Mouse (Mus musculus) CD4-positive, CD25-positive, alpha-beta regulatory T cell, adult 4 months (primary cell): Measurements from ENCODE around the gene Mttp. TPM values are rescaled to one million over a fixed set of nuclear protein-coding genes. Genes with fewer than 3 reads are reported as not detected.

ENCODE experiments used
- ATAC-seq: one replicate; pipeline ENCODE4 v1.8.0; 2017
- polyA plus RNA-seq, 2 experiments: library from polyadenylated mRNA; unstranded; fragments of 100-300 nt; shearing (Covaris generic); gene quantifications; one replicate each; pipeline ENCODE4 v1.2.1; 2017

Gene Mttp
- polyA plus RNA-seq, 2 experiments from 2014 or later = 5.5 to 7.1 TPM

DNA sequence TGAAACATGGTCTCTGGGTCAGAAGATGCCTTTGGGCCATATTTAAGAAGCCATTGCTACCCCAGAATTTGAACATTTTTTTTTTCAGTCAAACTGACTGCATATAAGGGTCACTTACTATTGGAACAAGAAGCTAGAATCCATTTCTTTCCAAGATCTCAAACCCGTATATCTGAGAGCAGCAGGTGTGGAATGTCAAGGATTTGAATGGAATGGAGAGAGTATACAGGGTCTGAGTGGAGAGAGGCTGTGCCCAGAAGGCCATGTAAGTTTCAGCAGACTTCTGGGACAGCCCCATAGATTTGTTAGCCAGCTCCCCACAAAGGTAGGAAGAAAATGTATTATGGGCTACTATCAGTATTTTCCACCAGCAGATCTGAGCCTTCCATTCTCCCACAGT, 66.1 kb downstream of the Mttp start:
- ATAC-seq = no peak

DNA sequence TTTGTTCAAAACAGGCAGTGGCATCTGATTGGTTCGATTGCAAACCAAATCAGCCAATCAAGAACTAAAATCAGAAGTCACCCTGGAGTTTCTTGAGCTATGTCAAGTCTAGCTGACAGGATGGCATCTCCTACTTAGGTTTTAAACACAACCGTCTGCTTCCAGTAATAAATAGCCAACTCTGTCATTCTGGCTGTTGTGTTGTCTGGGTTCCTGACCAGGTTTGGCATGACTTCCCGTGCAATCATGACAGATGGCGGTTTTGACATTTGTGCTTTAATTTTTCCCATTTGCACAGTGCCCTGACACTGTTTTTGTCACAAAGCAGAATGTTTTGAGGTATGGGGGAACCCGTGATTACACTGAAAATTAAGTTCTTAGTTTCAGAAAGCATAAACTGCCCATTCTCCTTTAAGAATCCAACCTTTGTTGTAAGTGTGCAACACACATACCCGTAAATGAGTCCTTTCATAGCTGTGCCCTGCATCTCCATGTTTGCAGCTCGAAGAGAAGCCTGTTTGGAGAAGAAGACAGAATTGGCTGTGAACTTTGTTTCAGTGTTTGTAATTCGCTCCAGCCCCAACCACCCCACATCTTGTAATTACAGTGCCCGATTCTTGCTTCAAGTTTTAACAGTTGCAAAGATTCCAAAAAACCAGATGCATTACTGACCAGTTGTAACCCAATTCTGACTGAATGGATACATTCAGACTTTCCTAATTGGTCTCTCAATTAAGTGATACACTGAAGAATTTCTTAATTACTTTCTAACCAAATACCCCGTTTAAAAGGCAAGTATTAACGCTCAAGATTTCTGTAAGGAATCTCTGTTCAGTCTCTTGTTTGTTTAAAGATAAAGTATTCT, 67.1 kb downstream of the Mttp start:
- no peak for ATAC-seq

DNA sequence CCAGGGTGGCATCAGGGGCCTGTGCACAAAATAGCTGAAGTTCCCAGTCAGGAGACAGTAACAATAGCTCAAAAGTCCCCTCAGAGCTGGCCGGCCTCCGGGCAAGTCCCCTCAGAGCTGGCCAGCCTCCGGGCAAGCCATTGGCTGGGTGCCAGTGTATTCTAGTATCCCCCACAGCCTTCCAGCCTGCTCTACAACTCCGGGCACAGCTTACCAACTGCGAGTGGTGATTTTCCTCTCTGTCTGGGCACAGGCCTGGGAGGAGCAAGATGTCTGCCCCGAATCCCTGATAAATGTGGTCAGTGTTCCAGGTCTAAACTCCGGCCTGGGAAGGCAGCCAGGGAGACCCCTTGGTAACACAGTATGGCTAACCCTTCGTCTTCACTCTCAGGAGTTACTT, 69.6 kb downstream of the Mttp start:
- no peak for ATAC-seq

DNA sequence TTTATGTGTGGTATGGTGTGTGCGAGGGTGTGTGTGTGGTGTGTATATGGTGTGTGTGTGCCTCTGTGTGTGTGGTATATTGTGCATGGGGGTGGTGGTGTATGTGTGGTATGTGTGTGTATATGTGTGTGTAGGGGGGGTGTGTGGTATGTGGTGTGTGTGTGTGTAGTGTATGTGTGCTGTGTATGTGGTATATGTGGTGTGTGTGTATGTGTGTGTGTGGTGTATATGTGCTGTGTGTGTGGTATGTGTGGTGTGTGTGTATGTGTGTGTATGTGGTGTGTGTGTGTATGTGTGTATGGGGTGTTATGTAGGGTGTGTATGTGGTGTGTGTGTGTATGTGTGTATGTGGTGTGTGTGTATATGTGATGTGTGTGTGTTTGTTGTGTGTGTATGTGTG, 70.6 kb downstream of the Mttp start:
- no peak for ATAC-seq

DNA sequence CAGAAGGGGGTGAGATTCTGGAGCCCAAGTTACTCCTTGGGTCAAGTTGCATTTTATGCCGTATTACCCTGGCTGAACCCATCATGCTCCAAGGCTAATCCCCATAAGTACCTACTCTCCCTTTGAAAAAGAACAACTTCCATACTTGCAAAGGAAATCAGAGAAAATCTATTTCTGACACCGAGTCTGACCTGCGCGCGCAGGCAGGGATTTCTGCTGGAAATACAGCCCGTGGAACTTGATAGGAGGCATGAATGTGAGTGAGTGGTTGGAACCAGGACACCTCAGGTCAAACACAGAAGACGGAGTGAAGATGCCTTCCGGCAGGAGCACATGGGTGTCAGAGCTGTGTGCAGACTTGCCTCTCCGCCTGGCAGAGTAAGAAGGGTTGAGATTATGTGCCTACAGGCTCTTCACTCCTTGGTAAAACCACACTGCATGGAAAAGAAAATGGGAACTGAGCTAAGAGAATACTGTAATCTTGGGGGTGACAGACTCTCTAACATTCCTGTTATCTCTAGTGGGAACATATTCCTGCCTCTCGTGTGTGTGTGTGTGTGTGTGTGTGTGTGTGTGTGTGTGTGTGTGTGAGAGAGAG, 73.2 kb downstream of the Mttp start:
- no peak for ATAC-seq

DNA sequence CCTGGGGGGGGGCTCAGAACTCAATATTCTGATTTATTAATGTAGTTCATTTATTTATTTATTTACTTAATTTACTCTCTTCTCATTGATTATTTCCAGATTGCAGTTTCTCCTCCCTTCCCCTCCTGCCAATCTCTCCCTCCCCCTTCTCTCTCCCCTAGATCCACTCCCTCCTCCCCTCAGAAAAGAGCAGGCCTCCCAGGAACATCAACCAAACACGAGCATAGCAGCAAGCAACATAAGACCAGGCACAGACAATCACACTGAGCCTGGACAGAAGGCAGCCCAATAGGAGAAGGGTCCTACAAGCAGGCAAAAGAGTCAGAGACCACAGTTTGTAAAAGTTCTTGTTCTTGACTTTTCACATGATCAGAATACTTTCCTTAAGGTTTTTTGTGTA, 73.8 kb downstream of the Mttp start:
- ATAC-seq = no peak

DNA sequence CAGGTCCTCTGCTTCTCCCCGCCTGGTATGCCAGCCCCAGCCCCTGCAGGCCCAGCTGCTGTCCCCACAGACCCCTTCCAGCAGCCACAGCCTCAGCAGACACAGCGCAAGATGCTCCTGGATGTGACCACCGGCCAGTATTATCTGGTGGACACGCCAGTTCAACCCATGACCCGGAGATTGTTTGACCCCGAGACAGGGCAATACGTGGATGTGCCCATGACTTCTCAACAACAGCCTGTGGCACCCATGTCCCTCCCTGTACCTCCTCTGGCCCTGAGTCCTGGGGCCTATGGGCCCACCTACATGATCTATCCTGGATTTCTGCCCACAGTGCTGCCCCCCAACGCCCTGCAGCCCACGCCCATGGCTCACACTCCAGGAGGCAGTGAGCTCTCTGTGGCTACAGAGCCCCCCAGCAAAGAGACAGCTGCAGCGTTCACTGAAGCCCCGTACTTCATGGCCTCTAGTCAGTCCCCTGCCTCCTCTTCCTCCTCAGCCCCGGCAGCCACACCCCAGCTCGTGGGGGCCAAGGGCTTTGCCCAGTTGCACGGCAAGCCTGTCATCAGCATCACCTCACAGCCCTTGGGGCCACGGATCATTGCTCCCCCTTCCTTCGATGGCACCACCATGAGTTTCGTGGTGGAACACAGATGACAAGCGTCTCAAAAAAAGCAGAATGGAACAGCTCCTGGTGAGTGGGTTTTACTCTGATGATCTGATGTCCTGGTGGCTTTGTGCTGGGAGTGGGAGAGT, 74.8 kb downstream of the Mttp start:
- no peak for ATAC-seq

DNA sequence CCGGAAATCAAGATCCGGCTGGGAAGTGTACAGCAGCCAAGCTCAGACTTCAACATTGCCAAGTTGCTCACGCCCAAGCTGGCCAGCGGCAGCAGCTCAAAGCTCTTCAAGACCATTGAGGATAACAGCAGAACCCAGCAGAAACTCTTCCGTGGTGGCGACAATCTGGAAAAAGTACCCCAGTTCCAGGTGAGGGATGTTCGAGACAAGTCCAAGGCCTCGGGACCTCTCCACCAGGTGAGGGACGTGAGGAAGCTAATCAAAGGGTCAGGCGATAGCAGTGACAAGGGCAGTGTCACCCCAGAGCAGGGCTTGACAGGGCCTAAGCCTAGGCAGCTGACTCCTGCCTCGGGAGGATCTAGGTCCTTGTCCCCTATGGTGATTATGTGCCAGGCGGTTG, 76.7 kb downstream of the Mttp start:
- ATAC-seq = no peak

DNA sequence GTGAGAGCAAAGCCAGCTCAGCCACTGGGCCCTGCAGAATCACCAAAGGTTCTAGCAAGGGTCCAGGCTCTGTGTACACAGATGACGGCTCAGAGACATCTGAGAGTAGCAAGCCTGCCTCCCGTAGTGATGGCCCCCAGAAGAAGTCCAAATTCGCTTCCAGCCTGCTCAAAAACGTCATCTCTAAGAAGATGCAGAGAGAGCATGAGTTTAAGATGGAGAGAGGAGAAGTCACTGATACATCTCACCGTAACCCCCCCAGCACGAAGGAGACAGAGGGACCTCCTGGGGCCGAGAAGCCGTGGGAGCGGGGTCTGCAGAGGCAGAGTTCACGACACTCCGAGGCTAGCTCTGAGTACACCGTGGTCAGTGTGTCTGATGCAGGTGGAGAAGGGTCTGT, 77.5 kb downstream of the Mttp start, which contains the start of gene Gm5105:
TSS of gene Gm5105 (minus strand) at position 101 of the 400 bp plus-strand sequence.
- ATAC-seq = no peak

DNA sequence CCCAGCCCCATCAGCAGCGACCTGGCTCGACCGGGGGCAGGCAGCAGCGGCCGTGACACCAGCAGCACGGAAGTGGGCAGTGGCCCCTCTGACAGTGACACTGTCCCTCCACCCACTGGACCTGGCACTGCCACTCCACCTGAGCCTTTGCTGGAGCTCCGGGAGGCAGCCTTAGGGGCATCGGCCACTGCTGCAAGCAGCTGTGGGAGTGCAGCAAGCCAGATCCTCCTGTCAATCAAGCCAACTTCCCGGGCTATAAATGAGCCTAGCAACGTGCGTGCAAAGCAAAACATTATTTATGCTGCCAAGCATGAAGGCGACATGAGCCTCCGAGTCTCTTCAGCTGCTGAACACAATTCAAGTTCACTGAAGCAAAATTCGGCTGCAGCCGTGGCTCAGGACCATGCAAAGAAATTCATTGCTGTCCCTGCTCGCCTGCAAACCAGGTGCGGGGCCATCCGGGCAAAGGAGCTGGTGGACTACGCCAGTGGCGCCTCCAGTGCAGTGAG, 78.4 kb downstream of the Mttp start:
- ATAC-seq = no peak

DNA sequence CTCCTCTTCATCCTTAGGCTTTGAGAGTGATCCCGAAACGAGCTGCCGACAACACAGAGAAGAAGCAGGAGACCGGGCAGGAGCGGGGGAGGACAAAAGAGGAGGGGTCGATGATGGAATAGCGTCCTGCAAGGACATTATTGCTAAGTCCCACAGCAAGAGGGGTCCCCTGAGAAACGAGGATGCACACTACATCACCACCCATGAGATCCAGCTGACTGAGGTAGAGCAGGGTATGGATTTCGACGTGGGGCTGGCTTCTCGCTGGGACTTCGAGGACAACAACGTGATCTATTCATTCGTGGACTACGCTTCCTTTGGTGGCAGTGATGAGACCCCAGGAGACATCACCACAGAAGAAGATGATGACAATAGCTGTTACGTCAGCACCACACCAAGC, 78.8 kb downstream of the Mttp start:
- no peak for ATAC-seq

DNA sequence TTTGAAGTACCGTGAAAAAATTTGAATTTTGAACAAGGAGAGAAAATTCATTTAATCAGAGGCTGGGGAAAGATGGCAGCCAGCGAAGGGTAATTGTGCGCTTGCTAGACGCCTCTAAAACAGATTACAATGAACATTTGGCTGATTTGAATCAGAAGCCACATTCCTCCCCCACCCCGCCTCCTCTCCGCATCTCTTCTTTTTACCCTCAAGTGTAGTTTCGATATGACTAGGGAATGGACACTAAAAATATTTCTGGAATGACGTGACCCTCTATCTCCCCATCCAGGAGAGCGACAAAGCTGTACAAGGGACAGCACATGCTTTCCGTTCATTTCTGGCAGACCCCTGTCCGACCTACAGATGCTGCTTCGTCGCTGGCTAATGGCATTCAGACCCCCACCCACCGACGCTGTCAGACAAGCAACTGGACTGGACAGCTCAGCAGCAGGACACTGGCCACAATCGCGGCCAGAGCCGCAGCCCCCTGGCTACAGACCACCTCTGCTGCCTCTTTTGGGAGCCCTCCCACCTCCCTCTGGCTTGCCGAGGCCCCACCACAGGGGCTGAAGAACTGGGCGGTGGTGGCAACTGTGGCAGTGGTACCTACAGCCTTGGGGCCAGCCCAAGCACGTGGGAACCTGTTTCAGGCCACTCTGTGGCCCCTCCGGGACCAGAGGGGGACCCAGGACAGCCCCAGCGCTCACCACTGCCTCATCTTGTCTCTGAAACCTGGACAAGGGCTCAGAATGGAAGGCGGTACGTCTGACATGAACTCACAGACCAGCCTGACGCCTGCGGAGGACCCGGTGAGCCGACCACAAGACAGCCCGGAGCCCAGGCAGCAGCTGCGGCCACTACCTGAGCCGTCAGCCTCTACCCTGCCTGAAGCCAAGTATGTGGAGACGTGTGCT, 79.8 kb downstream of the Mttp start, which contains the start of gene 1110002E22Rik:
TSS of gene 1110002E22Rik (plus strand) at position 321 of the 914 bp plus-strand sequence.
- no peak for ATAC-seq

DNA sequence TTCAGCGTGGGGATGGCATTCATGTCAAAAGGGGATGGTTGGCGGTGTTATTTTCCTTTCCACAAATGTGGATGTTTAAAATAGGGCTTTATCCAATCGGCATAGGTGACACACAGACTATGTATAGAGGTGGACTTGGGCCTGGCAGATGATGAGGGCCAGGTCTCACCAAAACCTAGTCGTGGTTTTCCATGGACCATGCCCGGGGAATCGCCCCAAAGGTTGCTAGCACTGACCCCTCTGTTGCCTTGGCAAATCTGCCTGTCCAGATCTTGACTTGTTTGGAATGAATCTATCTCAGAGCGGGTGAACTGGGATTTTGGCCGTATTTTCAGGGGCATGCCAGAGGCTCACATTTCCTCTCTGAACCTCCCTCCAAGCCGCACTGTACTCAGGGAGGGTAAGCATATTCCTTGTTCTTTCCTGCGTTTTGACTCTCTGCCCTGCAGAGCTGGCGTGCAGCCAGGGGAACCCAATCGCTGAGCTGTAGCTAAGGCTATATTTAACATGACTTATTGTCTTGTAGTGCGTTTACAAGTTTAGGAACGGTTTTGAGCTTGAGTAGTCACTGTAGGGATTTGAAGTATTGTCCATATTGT, 80.9 kb downstream of the Mttp start:
- no peak for ATAC-seq

DNA sequence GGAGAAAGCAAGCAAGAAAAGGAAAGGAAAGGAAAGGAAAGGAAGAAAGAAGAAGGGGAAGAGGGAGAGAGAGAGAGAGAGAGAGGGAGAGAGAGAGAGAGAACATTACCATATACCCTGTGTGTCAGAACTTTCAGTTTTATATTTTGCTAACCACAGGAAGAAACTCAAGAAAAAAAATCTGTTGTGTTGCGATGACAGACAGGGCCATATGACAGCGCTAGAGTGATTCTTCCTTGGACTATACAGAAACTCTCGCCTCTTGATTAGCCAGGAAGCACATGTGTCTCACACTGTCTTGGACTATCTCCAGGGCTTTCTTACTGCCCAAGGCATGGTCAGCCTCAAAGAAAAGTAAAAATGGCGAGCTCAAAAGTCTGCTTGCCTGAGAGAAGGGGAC, 82.1 kb downstream of the Mttp start:
- peak; percentile 58 for ATAC-seq

DNA sequence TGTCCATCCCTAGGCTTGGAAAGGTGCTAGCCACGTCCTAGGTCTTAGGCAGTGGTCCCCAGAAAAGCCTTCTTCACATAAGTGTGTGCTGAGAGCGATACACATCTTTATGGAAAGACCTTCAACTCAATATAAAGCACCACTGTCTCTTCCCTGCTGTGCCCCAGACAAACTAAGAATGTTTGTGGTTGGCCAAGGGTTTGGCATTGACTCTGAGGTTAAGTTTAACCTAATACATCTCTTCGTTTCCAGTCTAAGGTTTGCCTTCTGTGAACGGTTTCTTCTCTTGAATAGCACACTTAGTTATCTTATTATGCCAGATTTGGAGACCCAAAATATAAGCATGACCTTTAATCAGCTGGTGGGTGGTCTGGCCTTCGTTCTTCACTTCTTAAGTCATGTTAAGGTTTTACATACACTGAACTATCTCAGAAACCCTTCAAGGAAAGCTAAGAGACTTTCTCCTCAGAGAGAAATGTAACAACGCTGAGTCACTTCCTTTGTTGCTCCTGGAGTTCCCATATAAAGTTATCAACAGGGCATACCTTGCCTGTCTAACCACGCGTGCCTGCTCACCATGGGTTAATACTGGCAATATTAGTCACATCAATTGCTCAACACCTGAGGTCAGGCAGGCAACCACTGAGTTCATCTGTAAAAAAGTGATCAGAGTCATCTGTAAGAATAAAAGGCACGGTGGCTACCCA, 83.4 kb downstream of the Mttp start:
- no peak for ATAC-seq

DNA sequence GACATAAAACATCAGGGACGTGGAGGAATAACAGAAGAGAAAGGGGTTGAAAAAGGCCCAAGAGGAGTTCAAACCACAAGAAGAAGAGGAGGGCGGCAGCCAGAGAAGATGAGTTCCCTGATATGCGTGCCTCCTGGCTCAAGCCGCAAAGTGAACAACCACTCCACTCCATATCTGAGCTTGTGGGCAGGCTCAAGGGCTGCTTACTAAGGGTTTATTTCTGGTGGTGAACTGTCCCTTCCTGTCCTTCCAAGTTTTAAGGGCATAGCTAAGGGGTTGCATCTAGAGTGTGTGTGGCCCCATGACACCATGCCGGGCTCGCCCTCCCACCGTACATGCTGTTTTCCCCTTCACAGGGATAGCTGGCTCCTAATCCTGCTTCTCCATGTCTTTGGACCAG, 84.3 kb downstream of the Mttp start:
- ATAC-seq = no peak

DNA sequence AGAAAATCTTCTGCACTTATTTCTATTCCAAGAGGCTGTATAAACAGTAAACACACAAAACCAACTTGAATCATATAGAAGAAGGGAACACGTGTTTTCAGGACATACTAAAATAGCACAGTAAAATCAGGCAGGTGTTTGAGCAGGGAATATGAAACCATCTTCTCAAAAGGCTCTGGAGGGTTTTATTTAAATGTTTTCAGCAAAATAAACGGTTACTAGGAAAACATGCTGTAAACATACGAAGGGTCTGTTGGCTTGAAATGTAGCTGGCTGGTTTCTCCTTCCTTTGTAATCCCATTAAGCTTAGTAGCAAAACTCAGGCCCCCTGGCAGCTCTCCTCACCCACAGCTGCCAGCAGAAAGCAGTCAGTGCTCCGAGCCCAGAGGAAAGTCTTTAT, 86.5 kb downstream of the Mttp start:
- ATAC-seq = no peak

DNA sequence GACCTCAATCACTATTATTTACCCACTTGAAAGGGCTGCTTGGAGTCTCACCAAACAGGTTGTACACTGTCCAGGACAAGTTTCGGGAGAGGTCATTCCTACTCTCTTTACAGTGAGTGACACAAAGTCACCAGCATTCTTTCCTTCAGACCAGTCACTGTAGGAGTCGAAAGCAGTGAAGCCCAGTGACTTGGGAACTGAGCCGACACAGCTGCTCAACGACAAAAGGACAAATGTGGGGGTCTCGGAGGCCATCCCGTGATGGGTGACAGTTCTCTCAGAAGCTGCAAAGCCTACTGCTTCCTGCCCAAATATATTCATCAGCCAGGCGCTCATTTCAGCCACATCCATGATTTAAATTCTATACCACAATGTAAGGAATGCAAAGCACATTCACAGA, 87.8 kb downstream of the Mttp start:
- ATAC-seq = no peak

DNA sequence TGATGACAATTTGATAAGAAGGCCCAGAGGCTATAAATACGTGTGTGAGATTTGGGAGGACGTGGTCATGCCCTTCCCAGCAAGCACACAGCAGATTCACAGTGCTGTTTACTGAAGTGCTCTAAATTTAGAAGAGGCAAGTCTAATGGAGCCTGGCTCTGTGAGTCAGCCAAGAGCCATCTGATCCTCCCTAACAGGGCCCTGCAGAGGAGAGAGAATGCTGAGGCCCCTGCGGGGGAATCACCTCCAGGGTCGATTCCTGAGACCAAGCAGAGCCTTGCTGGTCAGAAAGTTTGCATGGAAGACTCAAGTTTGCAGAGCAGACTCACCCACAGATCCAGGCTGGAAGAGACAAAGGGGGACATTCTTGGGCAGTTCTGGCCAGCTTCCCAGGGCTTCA, 90.8 kb downstream of the Mttp start:
- ATAC-seq = no peak

DNA sequence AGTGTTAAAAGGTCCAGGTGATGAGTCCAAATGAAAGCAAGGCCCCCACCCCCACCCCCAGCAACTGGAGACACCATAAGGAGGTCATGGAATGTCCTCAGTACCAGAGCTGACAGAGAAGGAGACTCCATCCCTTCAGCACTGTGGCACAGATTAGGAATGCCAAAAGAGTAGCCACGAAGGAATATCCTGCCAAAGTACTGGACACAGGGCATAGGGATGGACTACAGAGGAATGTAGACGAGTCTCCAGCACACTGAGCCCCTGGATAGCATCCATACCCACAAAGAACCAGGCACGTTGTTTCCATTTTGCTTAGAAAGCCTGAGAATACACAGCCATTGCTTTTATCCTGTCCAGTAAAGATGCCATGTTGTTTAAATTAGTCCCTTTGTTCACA, 93.3 kb downstream of the Mttp start:
- no peak for ATAC-seq

DNA sequence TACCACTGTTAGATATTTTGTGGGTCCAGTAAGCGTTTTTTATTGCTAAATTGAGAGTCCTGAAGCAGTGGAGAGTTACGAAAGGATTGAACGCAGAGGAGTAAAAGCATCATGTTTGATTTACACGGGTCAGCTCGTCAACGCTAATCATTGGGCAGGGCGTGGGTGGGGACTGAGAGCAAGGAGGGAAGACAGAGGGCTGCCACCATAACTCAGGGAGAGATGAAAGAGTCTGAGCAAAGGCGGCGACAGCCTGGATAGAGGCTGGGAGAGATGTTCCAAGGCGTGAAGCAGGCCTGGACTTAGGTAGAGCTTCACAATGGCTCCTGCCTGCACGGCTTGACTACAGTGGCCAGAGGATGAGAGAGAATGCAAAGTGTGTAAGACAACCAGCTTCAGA, 94.0 kb downstream of the Mttp start:
- no peak for ATAC-seq
